Mouse (Mus musculus) cerebellum, adult 2 months (tissue): ENCODE measurements at regions not wholly inside any gene's neighbourhood (a gene's known extent, or its start where the extent isn't known, plus 50 kb on each side); places are given as distances from the start of the nearest gene placed in this dataset.

Experiments
- CTCF ChIP-seq: fragments of 200-500 bp; IDR thresholded peaks from 2 replicates; pipeline ENCODE4 v1.5.1; 2011; ENCODE audit warnings: low read depth, mild to moderate bottlenecking, control low read depth, low read length, moderate library complexity, borderline replicate concordance; ENCODE audit not compliant: insufficient read depth
- POLR2A ChIP-seq: fragments of 200-500 bp; IDR thresholded peaks from 2 replicates; pipeline ENCODE4 v1.6.1; 2011; ENCODE audit warnings: low read length, control low read depth, borderline replicate concordance; ENCODE audit not compliant: insufficient read depth

DNA sequence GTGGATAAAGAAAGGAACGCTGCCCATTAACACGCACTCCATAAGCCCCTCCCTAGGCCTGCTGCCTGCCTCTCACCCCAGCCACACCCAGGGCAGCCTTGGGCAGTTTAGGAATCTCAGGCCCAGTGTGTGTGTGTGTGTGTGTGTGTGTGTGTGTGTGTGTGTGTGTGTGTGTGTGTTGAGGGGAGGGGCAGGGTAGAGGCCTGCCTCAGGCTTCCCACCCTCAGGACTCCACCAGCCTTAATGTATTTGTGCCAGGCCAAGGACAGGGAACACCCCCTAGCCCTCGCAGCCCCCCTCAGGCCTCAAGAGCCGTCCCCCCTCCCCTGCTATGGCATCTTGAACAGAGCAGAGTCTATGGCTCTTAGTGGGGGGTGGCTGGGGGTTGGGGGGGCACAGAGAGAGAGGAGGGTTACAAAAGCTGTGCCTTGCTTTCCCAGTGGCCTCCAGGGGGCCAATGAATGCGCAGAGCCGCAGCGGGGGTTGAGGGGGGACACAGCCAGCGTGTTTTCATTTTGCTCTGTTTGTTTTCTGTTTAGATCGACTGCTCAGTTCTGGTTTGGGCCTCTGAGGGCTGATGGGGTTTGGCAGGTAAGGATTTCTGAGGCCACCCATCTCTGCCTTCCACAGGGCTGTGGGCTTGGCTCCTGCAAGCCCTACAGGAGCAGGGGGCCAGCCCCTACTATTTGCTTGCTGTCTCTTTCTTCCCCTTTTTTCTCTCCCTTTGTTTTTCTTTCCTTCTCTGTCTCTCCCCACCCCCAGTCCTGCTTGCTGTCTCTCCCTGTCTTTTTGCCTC lies 131.8 kb downstream of the Pja1 start:
- TF ChIP-seq CTCF (no peak), POLR2A (no peak)
